Mouse (Mus musculus) intestine, embryonic 15.5 days (tissue): ENCODE results near the gene Myl7. TPM values are rescaled to one million over a fixed set of nuclear protein-coding genes. Genes with fewer than 3 reads are reported as not detected.
A peak's percentile ranks its signal among the peaks of the same experiment; 100 is the strongest.

Experiments used
- ATAC-seq: fragments of 200-750 bp; cut with Nextera tagmentation; 2 replicates; pipeline ENCODE4 v1.8.0; 2017; ENCODE audit warnings: moderate TSS enrichment, moderate library complexity
- H3K27ac ChIP-seq: fragments of 300-500 bp; sonication (generic); 2 replicates; pipeline ENCODE4 v1.5.1; 2015; ENCODE audit warnings: mild to moderate bottlenecking, inconsistent platforms
- H3K27me3 ChIP-seq: fragments of 300-500 bp; sonication (generic); replicated peaks from 2 replicates; pipeline ENCODE4 v1.6.1; 2015; ENCODE audit warnings: inconsistent platforms
- H3K36me3 ChIP-seq: fragments of 300-500 bp; sonication (generic); 2 replicates; pipeline ENCODE4 v1.6.1; 2015; ENCODE audit warnings: inconsistent platforms
- H3K4me1 ChIP-seq: fragments of 300-500 bp; sonication (generic); replicated peaks from 2 replicates; pipeline ENCODE4 v1.6.1; 2015; ENCODE audit warnings: inconsistent platforms
- H3K4me2 ChIP-seq: fragments of 300-500 bp; sonication (generic); replicated peaks from 2 replicates; pipeline ENCODE4 v1.6.1; 2015; ENCODE audit warnings: mild to moderate bottlenecking, inconsistent platforms
- H3K4me3 ChIP-seq: fragments of 300-500 bp; sonication (generic); replicated peaks from 2 replicates; pipeline ENCODE4 v1.5.1; 2015; ENCODE audit warnings: inconsistent platforms
- H3K9ac ChIP-seq: fragments of 300-500 bp; sonication (generic); 2 replicates; pipeline ENCODE4 v1.6.1; 2015; ENCODE audit warnings: inconsistent platforms
- H3K9me3 ChIP-seq: fragments of 300-500 bp; sonication (generic); 2 replicates; pipeline ENCODE4 v1.6.1; 2016; ENCODE audit warnings: inconsistent platforms
- WGBS: fragments of 180-500 bp; shearing (Covaris S2); methylation state at CpG from one replicate; pipeline ENCODE4 v1.1.7; 2015; 5-methylcytosine and 5-hydroxymethylcytosine counted together
- polyA plus RNA-seq: library from polyadenylated mRNA; unstranded; fragments of >200 nt; fragmentation: Nextera tagmentation; extraction: Ambion mirVana; gene quantifications from 2 replicates; pipeline ENCODE4 v1.2.1, GENCODE M21; 2015

Gene Myl7
- polyA plus RNA-seq, 1 experiment from 2014 or later, result 73.5 TPM

GRCm38 (mm10) chr11:5859883-5860550 lies 38.6 kb downstream of the Myl7 start:
- no peak for ATAC-seq
- no peaks in the 10 kb centered on the region for H3K36me3 ChIP-seq
- no peak overlapping the region for H3K4me3 ChIP-seq
- 87% methylated on average over 13 of the region's 13 CpGs for WGBS
- H3K4me1 ChIP-seq, result peaks cover 24% of the 10 kb centered on the region
- H3K4me2 ChIP-seq, result no peak overlapping the region
- H3K27me3 ChIP-seq, result no peaks in the 10 kb centered on the region
- H3K9ac ChIP-seq, result no peak overlapping the region
- no peaks in the 10 kb centered on the region for H3K9me3 ChIP-seq
- no peak overlapping the region for H3K27ac ChIP-seq

DNA sequence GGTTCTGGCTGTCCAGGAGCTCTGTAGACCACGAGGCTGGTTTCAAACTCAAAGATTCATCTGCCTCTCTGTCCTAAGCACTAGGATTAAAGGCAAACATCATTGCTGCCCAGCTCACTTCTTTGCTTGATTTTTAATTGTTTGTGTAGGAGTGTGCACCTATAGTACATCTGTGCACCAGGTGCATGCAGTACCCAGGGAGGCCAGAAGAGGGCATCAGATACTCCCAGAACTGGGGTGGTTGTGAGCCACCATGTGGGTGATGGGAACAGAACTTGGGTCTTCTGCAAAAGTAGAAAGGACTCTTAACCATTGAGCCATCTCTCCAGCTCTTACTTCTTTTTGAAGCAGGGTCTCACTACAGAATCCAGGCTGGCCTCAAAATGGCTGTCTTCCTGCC lies 39.9 kb downstream of the Myl7 start:
- H3K27ac ChIP-seq, result no peak overlapping the region
- H3K36me3 ChIP-seq, result no peaks in the 10 kb centered on the region
- H3K27me3 ChIP-seq, result no peaks in the 10 kb centered on the region
- no peak overlapping the region for H3K9ac ChIP-seq
- peaks cover 24% of the 10 kb centered on the region for H3K4me1 ChIP-seq
- H3K4me2 ChIP-seq, result no peak overlapping the region
- WGBS, result 85% methylated on average over 1 of the region's 1 CpGs
- H3K9me3 ChIP-seq, result no peaks in the 10 kb centered on the region
- no peak overlapping the region for H3K4me3 ChIP-seq
- ATAC-seq, result no peak

GRCm38 (mm10) chr11:5856479-5857130 lies 42.0 kb downstream of the Myl7 start:
- H3K4me2 ChIP-seq, result no peak overlapping the region
- ATAC-seq, result no peak
- H3K4me1 ChIP-seq, result peaks cover 9% of the 10 kb centered on the region
- no peaks in the 10 kb centered on the region for H3K27me3 ChIP-seq
- no peak overlapping the region for H3K9ac ChIP-seq
- H3K27ac ChIP-seq, result no peak overlapping the region
- no peaks in the 10 kb centered on the region for H3K36me3 ChIP-seq
- H3K4me3 ChIP-seq, result no peak overlapping the region
- H3K9me3 ChIP-seq, result no peaks in the 10 kb centered on the region
- WGBS, result 78% methylated on average over 8 of the region's 8 CpGs

DNA sequence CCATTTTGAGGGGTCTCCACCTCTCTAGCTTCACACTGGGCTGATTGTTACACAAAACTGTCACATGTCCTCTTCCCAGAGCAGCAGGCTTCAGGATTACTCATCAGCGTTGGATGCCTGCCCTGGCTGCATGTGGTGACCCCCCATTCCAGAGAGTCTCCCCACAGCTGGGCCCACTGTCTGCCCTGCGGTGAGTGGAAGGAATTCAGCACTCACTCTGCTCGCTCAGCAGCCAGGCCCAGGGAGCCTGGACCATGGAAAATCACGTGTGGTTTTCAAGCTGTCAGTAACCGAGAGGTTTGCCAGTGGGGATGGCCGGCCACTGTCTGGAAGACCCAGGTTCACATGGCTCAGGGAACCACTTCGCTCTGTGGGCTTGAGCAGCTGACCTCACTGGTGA lies 42.7 kb downstream of the Myl7 start:
- Histone ChIP-seq H3K9me3 (no peaks in the 10 kb centered on the region), H3K9ac (no peak overlapping the region), H3K36me3 (no peaks in the 10 kb centered on the region), H3K27ac (no peak overlapping the region), H3K4me1 (0 out of 2 replicates have a peak, but pooled peaks cover 3% of the 10 kb centered on the region), H3K27me3 (no peaks in the 10 kb centered on the region), H3K4me3 (no peak overlapping the region), H3K4me2 (no peak overlapping the region)
- peak; percentile 47; the same call in 1 of the 2 replicates for ATAC-seq
- 37% methylated on average over 7 of the region's 7 CpGs for WGBS

- H3K9ac ChIP-seq, result no peak overlapping the region
- H3K27me3 ChIP-seq, result no peaks in the 10 kb centered on the region
- no peaks in the 10 kb centered on the region for H3K9me3 ChIP-seq
- no peak overlapping the region for H3K4me2 ChIP-seq
- no peaks in the 10 kb centered on the region for H3K36me3 ChIP-seq
- H3K4me1 ChIP-seq, result 0 out of 2 replicates have a peak, but pooled peaks cover 3% of the 10 kb centered on the region
- H3K4me3 ChIP-seq, result no peak overlapping the region
- ATAC-seq, result no peak
- no peak overlapping the region for H3K27ac ChIP-seq
These were observed 43.1 kb downstream of the Myl7 start for GRCm38 (mm10) chr11:5855481-5855880.

DNA sequence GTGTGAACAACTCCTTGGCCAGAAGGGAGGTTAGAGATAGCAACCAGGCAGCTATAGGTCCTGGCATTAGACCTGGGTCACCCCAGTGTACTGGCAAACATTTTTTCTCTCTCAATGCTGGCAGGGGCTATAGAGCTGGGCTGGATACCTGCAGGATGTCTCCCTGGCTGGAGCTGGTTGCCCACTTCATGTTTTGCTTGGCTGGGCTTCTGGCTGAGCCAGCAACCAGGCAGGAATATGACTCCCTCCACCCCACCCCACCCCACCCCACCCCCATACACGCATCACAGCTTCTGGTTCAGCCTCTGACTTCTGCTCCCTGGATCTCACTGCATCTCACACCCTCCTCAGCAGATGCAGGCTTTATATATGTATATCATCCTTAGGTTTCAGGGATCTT lies 46.3 kb downstream of the Myl7 start:
- Histone ChIP-seq H3K4me2 (no peak overlapping the region), H3K9ac (no peak overlapping the region), H3K27me3 (no peaks in the 10 kb centered on the region), H3K4me1 (0 out of 2 replicates have a peak, but pooled peaks cover 3% of the 10 kb centered on the region), H3K4me3 (no peak overlapping the region), H3K27ac (no peak overlapping the region), H3K9me3 (no peaks in the 10 kb centered on the region), H3K36me3 (no peaks in the 10 kb centered on the region)
- ATAC-seq, result no peak
- WGBS, result 38% methylated on average over 1 of the region's 1 CpGs

DNA sequence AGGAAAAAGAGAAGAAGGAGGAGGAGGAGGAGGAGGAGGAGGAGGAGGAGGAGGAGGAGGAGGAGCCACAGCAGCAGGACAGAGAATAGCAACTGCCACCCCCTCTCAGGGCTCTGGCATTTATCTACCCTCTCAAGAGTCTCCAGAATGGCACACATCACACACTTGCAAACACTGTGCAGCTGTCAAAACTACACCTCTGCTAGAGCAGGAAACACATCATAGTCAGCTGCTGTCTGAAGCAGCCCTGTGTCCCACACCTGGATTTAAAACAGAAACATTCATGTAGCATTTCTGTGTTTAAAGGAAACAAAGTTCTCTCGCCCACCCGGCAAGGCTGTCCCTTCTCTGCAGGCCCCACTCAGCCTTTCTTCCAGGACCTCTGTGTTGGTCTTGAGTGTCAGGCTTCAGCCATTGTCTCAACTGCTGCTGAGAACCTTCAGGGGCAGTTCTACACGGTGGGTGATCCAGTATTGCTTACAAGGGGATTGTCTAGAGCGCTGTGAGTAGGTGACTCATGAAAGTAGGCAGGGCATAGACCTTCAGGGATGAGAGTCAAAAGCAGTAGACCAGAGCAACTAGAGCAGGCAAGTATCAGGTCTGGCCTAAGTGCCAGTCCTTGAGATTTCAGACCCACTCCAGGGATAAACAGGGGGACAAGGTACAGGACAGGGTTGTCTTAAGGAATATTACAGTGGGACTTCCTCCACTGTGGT lies 47.4 kb downstream of the Myl7 start:
- H3K27me3 ChIP-seq, result no peaks in the 10 kb centered on the region
- H3K4me2 ChIP-seq, result no peak overlapping the region
- no peak for ATAC-seq
- H3K9ac ChIP-seq, result no peak overlapping the region
- WGBS, result 47% methylated on average over 4 of the region's 4 CpGs
- no peak overlapping the region for H3K4me3 ChIP-seq
- H3K9me3 ChIP-seq, result no peaks in the 10 kb centered on the region
- no peak overlapping the region; the same call in 1 of the 2 replicates for H3K27ac ChIP-seq
- 0 out of 2 replicates have a peak, but pooled peaks cover 3% of the 10 kb centered on the region for H3K4me1 ChIP-seq
- H3K36me3 ChIP-seq, result no peaks in the 10 kb centered on the region

GRCm38 (mm10) chr11:5850452-5850851 lies 48.1 kb downstream of the Myl7 start:
- no peak overlapping the region for H3K4me2 ChIP-seq
- H3K36me3 ChIP-seq, result no peaks in the 10 kb centered on the region
- no peak overlapping the region for H3K4me3 ChIP-seq
- no peak overlapping the region for H3K27ac ChIP-seq
- H3K4me1 ChIP-seq, result no peaks in the 10 kb centered on the region
- no peak overlapping the region for H3K9ac ChIP-seq
- WGBS, result 51% methylated on average over 5 of the region's 5 CpGs
- ATAC-seq, result no peak
- H3K27me3 ChIP-seq, result no peaks in the 10 kb centered on the region
- no peaks in the 10 kb centered on the region for H3K9me3 ChIP-seq

- no peak for ATAC-seq
- no peaks in the 10 kb centered on the region for H3K4me1 ChIP-seq
- no peaks in the 10 kb centered on the region for H3K36me3 ChIP-seq
- H3K9ac ChIP-seq, result no peak overlapping the region
- whole genome bisulfite sequencing, result 61% methylated on average over 2 of the region's 2 CpGs
- no peak overlapping the region for H3K4me2 ChIP-seq
- H3K9me3 ChIP-seq, result no peaks in the 10 kb centered on the region
- H3K4me3 ChIP-seq, result no peak overlapping the region
- H3K27ac ChIP-seq, result no peak overlapping the region
- no peaks in the 10 kb centered on the region for H3K27me3 ChIP-seq
These were observed 49.3 kb downstream of the Myl7 start for GRCm38 (mm10) chr11:5849316-5849715.

GRCm38 (mm10) chr11:5848741-5849140 lies 49.8 kb downstream of the Myl7 start:
- no peaks in the 10 kb centered on the region for H3K4me1 ChIP-seq
- WGBS, result 67% methylated on average over 6 of the region's 6 CpGs
- H3K9me3 ChIP-seq, result no peaks in the 10 kb centered on the region
- H3K4me2 ChIP-seq, result no peak overlapping the region
- H3K4me3 ChIP-seq, result no peak overlapping the region
- no peak overlapping the region for H3K27ac ChIP-seq
- H3K9ac ChIP-seq, result no peak overlapping the region
- no peaks in the 10 kb centered on the region for H3K27me3 ChIP-seq
- no peak for ATAC-seq
- H3K36me3 ChIP-seq, result no peaks in the 10 kb centered on the region

DNA sequence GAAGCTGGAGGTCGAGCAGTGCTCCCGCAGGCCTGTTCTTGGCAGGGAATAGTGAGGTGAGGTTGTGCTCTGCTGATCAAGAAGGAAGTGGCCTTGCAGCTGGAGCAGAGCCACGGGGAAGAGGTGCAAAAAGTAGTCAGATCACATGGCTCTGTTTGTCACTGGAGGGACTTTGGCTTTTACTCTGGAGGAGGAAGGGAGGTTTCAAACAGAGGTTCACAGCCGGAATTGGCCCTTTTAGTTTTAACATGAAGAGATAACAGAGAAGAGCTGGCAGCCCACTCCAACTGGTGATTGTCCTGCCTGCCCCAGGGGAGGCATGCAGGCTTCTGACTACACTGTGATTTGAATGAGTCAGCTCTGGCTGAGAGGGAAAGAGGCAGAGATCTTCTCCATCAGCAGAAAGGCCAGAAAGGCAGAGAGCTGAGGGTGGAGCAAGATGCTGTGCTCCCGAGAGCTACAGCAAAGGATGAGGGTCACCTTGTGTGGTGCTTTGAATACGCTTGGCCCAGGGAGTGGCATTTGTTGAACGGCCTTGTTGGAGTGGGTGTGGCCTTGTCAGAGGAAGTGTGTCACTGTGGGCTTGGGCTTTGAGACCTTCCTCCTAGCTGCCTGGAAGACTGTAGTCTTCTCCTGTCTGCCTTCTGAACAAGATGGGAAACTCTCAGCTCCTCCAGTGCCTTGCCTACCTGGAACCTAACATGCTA lies 51.8 kb downstream of the Myl7 start:
- H3K36me3 ChIP-seq, result no peaks in the 10 kb centered on the region
- no peaks in the 10 kb centered on the region for H3K4me1 ChIP-seq
- H3K27ac ChIP-seq, result no peak overlapping the region
- H3K4me3 ChIP-seq, result no peak overlapping the region
- no peak overlapping the region for H3K9ac ChIP-seq
- no peaks in the 10 kb centered on the region for H3K27me3 ChIP-seq
- peak; percentile 62; the same call in 1 of the 2 replicates for ATAC-seq
- H3K9me3 ChIP-seq, result no peaks in the 10 kb centered on the region
- H3K4me2 ChIP-seq, result no peak overlapping the region
- WGBS, result 62% methylated on average over 7 of the region's 7 CpGs
